Mouse (Mus musculus): ENCODE results near the gene 2410015M20Rik.

Gene 2410015M20Rik

DNA sequence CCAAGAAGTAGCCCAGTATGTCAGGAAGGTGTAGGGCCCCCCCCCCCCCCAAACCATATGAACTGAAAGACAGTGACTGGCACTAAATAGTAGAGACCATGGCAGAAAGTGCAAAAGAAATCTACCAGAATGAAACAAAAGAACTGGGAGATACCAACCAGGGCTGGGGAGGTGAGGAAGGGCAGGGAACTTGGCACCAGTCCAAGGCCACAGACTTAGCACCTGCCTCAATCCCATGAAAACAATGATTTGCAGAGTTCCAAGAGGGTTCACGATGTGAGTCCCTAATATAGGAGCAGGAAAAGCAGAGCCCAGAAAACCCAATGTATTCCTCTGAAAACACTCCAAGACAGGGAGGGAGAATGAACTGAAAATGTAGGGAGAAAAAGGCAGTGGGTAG is 37.4 kb downstream of the 2410015M20Rik start:
- DNase-seq (ENCODE audit: low spot score in 2 of 2) = no peak

DNA sequence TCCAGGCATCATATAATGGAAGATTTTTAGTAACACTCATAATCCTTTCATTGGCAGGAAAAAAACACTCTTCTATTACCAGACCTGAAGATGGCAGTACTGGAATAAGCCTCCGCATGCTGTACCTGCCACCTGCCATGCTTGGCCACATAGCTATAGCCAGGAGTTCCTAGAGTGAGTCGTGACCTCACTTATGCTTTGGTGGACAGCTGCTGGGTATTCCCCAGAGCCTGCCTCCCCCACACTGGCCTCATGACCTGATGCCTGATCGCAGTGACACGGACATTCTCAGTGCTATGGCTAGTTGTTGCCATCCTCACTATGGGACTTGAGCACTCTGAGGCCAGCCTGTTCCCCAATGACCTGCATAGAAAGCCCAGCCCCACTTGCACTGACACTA is 39.3 kb downstream of the 2410015M20Rik start:
- no peak for DNase-seq (ENCODE audit: low spot score in 2 of 2)

- no peak for DNase-seq (ENCODE audit: low spot score in 2 of 2)
Observed at GRCm38 (mm10) chr17:56567370-56567769, 42.2 kb downstream of the 2410015M20Rik start.

DNA sequence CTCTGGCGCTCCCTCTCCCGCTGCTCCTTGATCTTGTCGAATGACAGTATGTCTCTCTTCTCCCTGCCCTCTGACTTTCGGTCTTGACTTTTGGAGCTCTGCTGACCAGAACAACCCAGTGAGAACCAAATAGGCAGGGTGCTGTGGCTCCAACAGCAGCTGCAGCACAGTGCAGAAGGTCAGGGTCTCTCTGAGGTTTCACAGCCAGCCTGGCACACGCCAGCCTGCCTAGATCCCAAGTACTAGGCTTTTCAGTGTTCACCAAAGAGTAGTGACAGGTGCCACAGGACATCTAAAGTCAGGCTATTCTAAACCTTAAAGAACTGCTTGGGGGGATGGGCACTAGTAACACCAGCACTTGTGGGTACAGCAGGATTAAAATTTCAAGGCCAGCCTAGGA is 42.7 kb downstream of the 2410015M20Rik start:
- DNase-seq (ENCODE audit: low spot score in 2 of 2) = no peak

DNA sequence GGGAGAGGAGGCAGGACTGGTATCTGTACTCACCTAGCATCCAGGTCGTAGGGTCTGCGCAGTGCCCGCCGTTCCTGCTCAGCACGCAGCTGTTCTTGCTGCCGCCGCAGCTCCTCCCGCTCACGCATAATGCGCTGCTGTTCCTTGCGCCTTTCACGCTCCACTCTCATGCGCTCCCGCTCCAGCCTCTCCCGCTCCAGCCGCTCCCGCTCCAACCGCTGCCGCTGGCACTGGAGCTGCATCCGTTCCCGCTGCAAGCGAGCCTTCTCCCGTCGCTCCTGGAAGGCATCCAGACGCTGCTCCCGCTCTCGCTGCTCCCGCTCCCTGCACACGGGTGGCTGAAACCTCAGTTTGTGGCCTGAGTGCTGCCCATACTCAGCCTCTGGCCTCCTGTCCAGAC is 43.3 kb downstream of the 2410015M20Rik start:
- DNase-seq (ENCODE audit: low spot score in 2 of 2) = no peak

DNA sequence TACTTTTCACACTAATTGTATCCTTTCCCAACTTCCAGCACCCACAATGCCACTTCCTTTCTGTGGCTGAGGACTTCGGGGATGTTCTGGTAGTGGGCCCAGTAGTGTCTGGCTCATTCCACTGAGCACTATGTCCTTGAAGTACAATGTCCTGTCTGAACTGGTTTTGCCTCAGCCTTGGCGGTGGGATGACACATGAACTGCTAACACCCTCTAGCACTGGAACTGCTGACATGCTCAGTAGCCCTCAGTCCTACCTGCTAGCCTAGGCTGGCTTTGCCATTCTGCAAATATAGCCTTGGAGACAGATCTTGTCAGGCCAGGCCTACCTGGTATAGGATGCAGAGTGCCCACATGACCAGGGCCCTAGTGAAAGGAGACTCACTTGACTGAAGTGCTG is 47.7 kb downstream of the 2410015M20Rik start:
- no peak for DNase-seq (ENCODE audit: low spot score in 2 of 2)

- DNase-seq (ENCODE audit: low spot score in 2 of 2) = no peak
Observed at GRCm38 (mm10) chr17:56560131-56560530, 49.4 kb downstream of the 2410015M20Rik start.

GRCm38 (mm10) chr17:56559386-56559785 is 50.2 kb downstream of the 2410015M20Rik start:
- DNase-seq (ENCODE audit: low spot score in 2 of 2) = no peak

GRCm38 (mm10) chr17:56558448-56558847 is 51.1 kb downstream of the 2410015M20Rik start:
- peak in 1 of 2 experiments; percentile 47 for DNase-seq (ENCODE audit: low spot score in 2 of 2)
